Comparison of ENCODE assay signal across 9 mouse cellular contexts in genomic region chr3:123093640-123094361, GRCm38 (mm10). TPM values are rescaled to one million over a fixed set of nuclear protein-coding genes. Genes with fewer than 3 reads are reported as not detected.
DNase-seq lines count a peak whose midpoint lies in the region; ATAC-seq lines count a peak whose summit lies in the region.
"Had no signal": no experiment of that assay in that cellular context is flagged by ENCODE, and none has a peak within 500 bp of the region (broad histone marks: within the 10 kb centered on the region; RNA-seq: fewer than 3 reads in every experiment).

No protein-coding gene starts in this region.

- no peak overlapping the region for H3K4me3 ChIP-seq in forebrain, embryonic 15.5 days
- no peak overlapping the region for H3K4me3 ChIP-seq in forebrain, embryonic 11.5 days (ENCODE audit: low read depth, low read length)
- H3K4me3 ChIP-seq in kidney, embryonic 15.5 days (replicated peaks), result 0 out of 2 replicates have a peak overlapping the region, but pooled peaks have one; percentile 1
- no peak overlapping the region for H3K4me3 ChIP-seq in heart, embryonic 16.5 days (ENCODE audit: low read length)
- H3K4me3 ChIP-seq in liver, embryonic 15.5 days (replicated peaks), result no peak overlapping the region

- peak overlapping the region; percentile 51; the same call in 1 of the 2 replicates for H3K27ac ChIP-seq in forebrain, embryonic 15.5 days (replicated peaks)
- H3K27ac ChIP-seq in forebrain, embryonic 11.5 days (ENCODE audit: low read depth, low read length), result no peak overlapping the region
- peak overlapping the region; percentile 81 for H3K27ac ChIP-seq in kidney, embryonic 15.5 days
- peak overlapping the region; percentile 75 for H3K27ac ChIP-seq in heart, embryonic 16.5 days (ENCODE audit: low read length)
- no peak overlapping the region for H3K27ac ChIP-seq in liver, embryonic 15.5 days (replicated peaks)
- H3K27ac ChIP-seq: macrophage had no signal

- H3K4me1 ChIP-seq in forebrain, embryonic 15.5 days, result peaks cover 8% of the 10 kb centered on the region
- H3K4me1 ChIP-seq in forebrain, embryonic 11.5 days (replicated peaks; ENCODE audit: control insufficient read depth, insufficient read depth, low read length), result no peaks in the 10 kb centered on the region
- peaks cover 22% of the 10 kb centered on the region for H3K4me1 ChIP-seq in kidney, embryonic 15.5 days
- peaks cover 19% of the 10 kb centered on the region for H3K4me1 ChIP-seq in heart, embryonic 16.5 days (ENCODE audit: control insufficient read depth, insufficient read depth, low read length)
- H3K4me1 ChIP-seq in liver, embryonic 15.5 days (replicated peaks), result no peaks in the 10 kb centered on the region

- DNase-seq in forebrain, embryonic 11.5 days (ENCODE audit: low spot score), result no peak
- DNase-seq in kidney, postnatal 10 days, result no peak
- DNase-seq in cerebellum, adult 9-11 months, result no peak
- no peak for DNase-seq in cerebellum, adult 11-12 months

- no peaks in the 10 kb centered on the region for H3K27me3 ChIP-seq in forebrain, embryonic 15.5 days
- H3K27me3 ChIP-seq in forebrain, embryonic 11.5 days (ENCODE audit: control insufficient read depth, insufficient read depth, low read length), result no peaks in the 10 kb centered on the region
- no peaks in the 10 kb centered on the region for H3K27me3 ChIP-seq in kidney, embryonic 15.5 days
- H3K27me3 ChIP-seq in heart, embryonic 16.5 days (ENCODE audit: control insufficient read depth, insufficient read depth, low read length), result no peaks in the 10 kb centered on the region
- H3K27me3 ChIP-seq in liver, embryonic 15.5 days, result no peaks in the 10 kb centered on the region

- no peak for ATAC-seq in forebrain, embryonic 15.5 days (replicated peaks)
- no peak for ATAC-seq in forebrain, embryonic 11.5 days (replicated peaks; ENCODE audit: low FRiP score)
- peak; percentile 59 for ATAC-seq in kidney, embryonic 15.5 days (replicated peaks; ENCODE audit: low FRiP score)
- ATAC-seq in heart, embryonic 16.5 days (replicated peaks; ENCODE audit: extremely low read depth, insufficient read depth, low FRiP score), result no peak
- ATAC-seq in liver, embryonic 15.5 days (ENCODE audit: insufficient read depth), result no peak

- no peaks in the 10 kb centered on the region for H3K9me3 ChIP-seq in forebrain, embryonic 15.5 days
- H3K9me3 ChIP-seq in forebrain, embryonic 11.5 days (ENCODE audit: control insufficient read depth, low read length), result no peaks in the 10 kb centered on the region
- no peaks in the 10 kb centered on the region for H3K9me3 ChIP-seq in kidney, embryonic 15.5 days (replicated peaks)
- H3K9me3 ChIP-seq in heart, embryonic 16.5 days (replicated peaks; ENCODE audit: control insufficient read depth, low read length), result no peaks in the 10 kb centered on the region
- H3K9me3 ChIP-seq in liver, embryonic 15.5 days (replicated peaks), result no peaks in the 10 kb centered on the region

- H3K9ac ChIP-seq in forebrain, embryonic 15.5 days (replicated peaks), result no peak overlapping the region
- H3K9ac ChIP-seq in forebrain, embryonic 11.5 days (ENCODE audit: low read length), result no peak overlapping the region
- H3K9ac ChIP-seq in kidney, embryonic 15.5 days, result no peak overlapping the region
- peak overlapping the region; percentile 58; the same call in 1 of the 2 replicates for H3K9ac ChIP-seq in heart, embryonic 16.5 days (ENCODE audit: low read length)
- no peak overlapping the region for H3K9ac ChIP-seq in liver, embryonic 15.5 days

- 82% methylated on average over 11 of the region's 11 CpGs for WGBS in forebrain, embryonic 15.5 days
- WGBS in forebrain, embryonic 11.5 days, result 80% methylated on average over 11 of the region's 11 CpGs
- WGBS in kidney, embryonic 15.5 days, result 43% methylated on average over 11 of the region's 11 CpGs
- 67% methylated on average over 11 of the region's 11 CpGs for WGBS in heart, embryonic 16.5 days
- 54% methylated on average over 11 of the region's 11 CpGs for WGBS in liver, embryonic 15.5 days (ENCODE audit: insufficient replicate concordance)

- no peaks in the 10 kb centered on the region for H3K36me3 ChIP-seq in forebrain, embryonic 15.5 days
- H3K36me3 ChIP-seq in forebrain, embryonic 11.5 days (ENCODE audit: control insufficient read depth, insufficient read depth, low read length), result no peaks in the 10 kb centered on the region
- no peaks in the 10 kb centered on the region for H3K36me3 ChIP-seq in kidney, embryonic 15.5 days
- no peaks in the 10 kb centered on the region for H3K36me3 ChIP-seq in heart, embryonic 16.5 days (ENCODE audit: control insufficient read depth, insufficient read depth)
- H3K36me3 ChIP-seq in liver, embryonic 15.5 days (replicated peaks), result no peaks in the 10 kb centered on the region

- H3K4me2 ChIP-seq in forebrain, embryonic 15.5 days (replicated peaks), result no peak overlapping the region
- no peak overlapping the region for H3K4me2 ChIP-seq in forebrain, embryonic 11.5 days (ENCODE audit: low read depth, low read length, severe bottlenecking)
- H3K4me2 ChIP-seq in kidney, embryonic 15.5 days, result peak overlapping the region; percentile 48
- H3K4me2 ChIP-seq in heart, embryonic 16.5 days (ENCODE audit: low read depth, low read length), result peak overlapping the region; percentile 28; the same call in 1 of the 2 replicates
- peak overlapping the region; percentile 32 for H3K4me2 ChIP-seq in liver, embryonic 15.5 days

RNA-seq across cellular contexts. Expression of gene Myoz2, which starts 59.0 kb away (rescaled TPM):
- not detected in 2 replicates for polyA plus RNA-seq in forebrain, embryonic 15.5 days (2015; fragmentation: Nextera tagmentation; extraction: Ambion mirVana)
- polyA plus RNA-seq in forebrain, embryonic 11.5 days (2014; fragmentation: Nextera tagmentation; extraction: Ambion mirVana), result not detected in 2 replicates
- 2.2 and 6.7 TPM in 2 replicates for polyA plus RNA-seq in kidney, embryonic 15.5 days (2015; fragmentation: Nextera tagmentation; extraction: Ambion mirVana)
- polyA plus RNA-seq in heart, embryonic 16.5 days (2015; fragmentation: Nextera tagmentation; extraction: Ambion mirVana), result 243 and 252 TPM in 2 replicates
- polyA plus RNA-seq in liver, embryonic 15.5 days (2015; fragmentation: Nextera tagmentation; extraction: Ambion mirVana), result 2.2 and 2.8 TPM in 2 replicates
- polyA plus RNA-seq: macrophage had no signal

Comparison
In these comparisons a context has a peak if more than half of its experiments do, and no peak if none do; other contexts are left out.
1. H3K27ac ChIP-seq: peak in forebrain, embryonic 15.5 days (single experiment), kidney, embryonic 15.5 days (single experiment) and heart, embryonic 16.5 days (single experiment); none in forebrain, embryonic 11.5 days (single experiment) and liver, embryonic 15.5 days (single experiment).
2. H3K4me2 ChIP-seq: peak in kidney, embryonic 15.5 days (single experiment), heart, embryonic 16.5 days (single experiment) and liver, embryonic 15.5 days (single experiment); none in forebrain, embryonic 15.5 days (single experiment) and forebrain, embryonic 11.5 days (single experiment).
3. RNA of gene Myoz2, which starts 59.0 kb away (polyA plus RNA-seq): 243 to 252 TPM in heart, embryonic 16.5 days; 2.2 to 2.8 TPM in liver, embryonic 15.5 days, 2.2 to 6.7 TPM in kidney, embryonic 15.5 days, not detected in forebrain, embryonic 15.5 days and not detected in forebrain, embryonic 11.5 days; every median in the first group is over 10 times any median in the second.